Mouse (Mus musculus) midbrain, postnatal 0 days (tissue): ENCODE data around the gene Prdm16. TPM values are rescaled to one million over a fixed set of nuclear protein-coding genes. Genes with fewer than 3 reads are reported as not detected.

Experiments
- ATAC-seq: fragments of 200-750 bp; cut with Nextera tagmentation; 2 replicates; pipeline ENCODE4 v1.8.0; 2017; ENCODE audit warnings: moderate number of reproducible peaks, mild to moderate bottlenecking, moderate TSS enrichment, moderate library complexity; ENCODE audit not compliant: low FRiP score
- DNase-seq: peaks from one replicate; pipeline ENCODE4 v3.0.0-alpha.2; 2015; ENCODE audit warnings: low spot score
- H3K27ac ChIP-seq: fragments of 300-500 bp; sonication (generic); 2 replicates; pipeline ENCODE4 v1.5.1; 2014; ENCODE audit warnings: low read depth, mild to moderate bottlenecking, low read length, mixed read lengths
- H3K27me3 ChIP-seq: fragments of 300-500 bp; sonication (generic); 2 replicates; pipeline ENCODE4 v1.6.1; 2014; ENCODE audit warnings: low read length, control low read depth, mixed read lengths; ENCODE audit not compliant: insufficient read depth
- H3K36me3 ChIP-seq: fragments of 300-500 bp; sonication (generic); 2 replicates; pipeline ENCODE4 v1.6.1; 2014; ENCODE audit warnings: low read length, control low read depth, mixed read lengths; ENCODE audit not compliant: insufficient read depth
- H3K4me1 ChIP-seq: fragments of 300-500 bp; sonication (generic); 2 replicates; pipeline ENCODE4 v1.6.1; 2014; ENCODE audit warnings: mild to moderate bottlenecking, control low read depth, antibody characterized with exemption, low read length, mixed read lengths; ENCODE audit not compliant: insufficient read depth
- H3K4me2 ChIP-seq: fragments of 300-500 bp; sonication (generic); 2 replicates; pipeline ENCODE4 v1.6.1; 2014; ENCODE audit warnings: low read depth, mild to moderate bottlenecking, low read length, mixed read lengths; ENCODE audit not compliant: poor library complexity, severe bottlenecking
- H3K4me3 ChIP-seq: fragments of 300-500 bp; sonication (generic); 2 replicates; pipeline ENCODE4 v1.5.1; 2014; ENCODE audit warnings: low read depth, mild to moderate bottlenecking, low read length, moderate library complexity
- H3K9ac ChIP-seq: fragments of 300-500 bp; sonication (generic); replicated peaks from 2 replicates; pipeline ENCODE4 v1.6.1; 2014; ENCODE audit warnings: mild to moderate bottlenecking, low read length, moderate library complexity, mixed read lengths; ENCODE audit not compliant: poor library complexity, severe bottlenecking
- H3K9me3 ChIP-seq: fragments of 300-500 bp; sonication (generic); 2 replicates; pipeline ENCODE4 v1.6.1; 2016; ENCODE audit warnings: low read length, control low read depth
- CTCF ChIP-seq: IDR thresholded peaks from 2 replicates; pipeline ENCODE4 v1.5.1; 2016; ENCODE audit warnings: antibody characterized with exemption, mild to moderate bottlenecking
- WGBS: fragments of 180-500 bp; shearing (Covaris S2); extraction: QIAGEN DNeasy Blood & Tissue Kit; methylation state at CpG from one replicate; pipeline ENCODE4 v1.1.7; 2014; 5-methylcytosine and 5-hydroxymethylcytosine counted together
- polyA plus RNA-seq: library from polyadenylated mRNA; unstranded; fragments of >200 nt; fragmentation: Nextera tagmentation; extraction: Ambion mirVana; gene quantifications from 2 replicates; pipeline ENCODE4 v1.2.1, GENCODE M21; 2015
- total RNA-seq: library from RNA; depleted of rRNA; stranded (reverse); fragments of >200 nt; gene quantifications from 2 replicates; pipeline ENCODE4 v1.2.3, GENCODE M21; 2014

Gene Prdm16
- total and polyA plus RNA-seq, 2 experiments from 2014 or later = 9.3 to 10.7 TPM

DNA sequence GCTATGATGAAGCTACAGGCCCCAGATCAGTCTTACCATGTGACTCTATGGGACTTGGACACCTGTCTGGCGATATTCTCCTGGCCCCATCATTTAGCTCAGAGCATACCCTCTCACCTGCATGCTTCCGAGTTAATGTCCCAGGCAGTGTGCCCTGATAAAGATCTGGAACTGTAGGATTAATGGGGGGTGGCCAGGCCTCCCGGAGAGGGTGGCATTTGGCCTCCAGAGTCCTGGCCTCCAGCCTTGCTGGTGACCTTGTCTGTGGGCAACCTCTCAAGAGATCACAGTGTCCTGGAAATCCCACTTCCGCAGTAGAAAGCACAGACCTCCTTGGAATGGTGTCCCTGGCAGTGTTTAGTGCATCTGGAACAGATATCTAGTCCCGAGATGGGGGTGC is 131.4 kb downstream of the Prdm16 start:
- 90% methylated on average over 5 of the region's 5 CpGs for WGBS
- H3K4me3 ChIP-seq = no peak overlapping the region
- ATAC-seq (no peak), DNase-seq (no peak)
- no peak for TF ChIP-seq CTCF
- H3K27me3 ChIP-seq = peaks cover 11% of the 10 kb centered on the region; the same call in 1 of the 2 replicates
- H3K9ac ChIP-seq = no peak overlapping the region
- no peaks in the 10 kb centered on the region for H3K9me3 ChIP-seq
- H3K36me3 ChIP-seq = no peaks in the 10 kb centered on the region
- H3K4me1 ChIP-seq = peaks cover 8% of the 10 kb centered on the region; the same call in 1 of the 2 replicates
- H3K27ac ChIP-seq = no peak overlapping the region
- H3K4me2 ChIP-seq = no peak overlapping the region

GRCm38 (mm10) chr4:154503260-154503829 is 133.3 kb downstream of the Prdm16 start:
- no peaks in the 10 kb centered on the region for H3K9me3 ChIP-seq
- peaks cover 10% of the 10 kb centered on the region; the same call in 1 of the 2 replicates for H3K27me3 ChIP-seq
- TF ChIP-seq CTCF = no peak
- no peak overlapping the region for H3K9ac ChIP-seq
- peak; percentile 58 for DNase-seq
- WGBS = 34% methylated on average over 21 of the region's 21 CpGs
- H3K27ac ChIP-seq = no peak overlapping the region
- no peaks in the 10 kb centered on the region for H3K36me3 ChIP-seq
- no peak overlapping the region for H3K4me3 ChIP-seq
- no peak overlapping the region for H3K4me2 ChIP-seq
- no peak for ATAC-seq
- peaks cover 15% of the 10 kb centered on the region; the same call in 1 of the 2 replicates for H3K4me1 ChIP-seq

- no peaks in the 10 kb centered on the region for H3K9me3 ChIP-seq
- H3K4me3 ChIP-seq = no peak overlapping the region
- WGBS = 46% methylated on average over 16 of the region's 16 CpGs
- peaks cover 15% of the 10 kb centered on the region; the same call in 1 of the 2 replicates for H3K4me1 ChIP-seq
- H3K27me3 ChIP-seq = peaks cover 10% of the 10 kb centered on the region; the same call in 1 of the 2 replicates
- H3K4me2 ChIP-seq = no peak overlapping the region
- no peak for ATAC-seq
- H3K27ac ChIP-seq = no peak overlapping the region
- DNase-seq = no peak
- no peaks in the 10 kb centered on the region for H3K36me3 ChIP-seq
- no peak overlapping the region for H3K9ac ChIP-seq
- no peak for TF ChIP-seq CTCF
Observed at GRCm38 (mm10) chr4:154502403-154503000, 134.2 kb downstream of the Prdm16 start.

- H3K4me1 ChIP-seq = peaks cover 7% of the 10 kb centered on the region; the same call in 1 of the 2 replicates
- no peak overlapping the region for H3K4me2 ChIP-seq
- H3K9me3 ChIP-seq = no peaks in the 10 kb centered on the region
- H3K36me3 ChIP-seq = no peaks in the 10 kb centered on the region
- H3K27me3 ChIP-seq = peaks cover 10% of the 10 kb centered on the region; the same call in 1 of the 2 replicates
- no peak overlapping the region for H3K9ac ChIP-seq
- 44% methylated on average over 9 of the region's 9 CpGs for WGBS
- TF ChIP-seq CTCF = no peak
- no peak overlapping the region for H3K4me3 ChIP-seq
- ATAC-seq (no peak), DNase-seq (no peak)
- H3K27ac ChIP-seq = no peak overlapping the region
Observed at GRCm38 (mm10) chr4:154500695-154501094, 136.0 kb downstream of the Prdm16 start.

DNA sequence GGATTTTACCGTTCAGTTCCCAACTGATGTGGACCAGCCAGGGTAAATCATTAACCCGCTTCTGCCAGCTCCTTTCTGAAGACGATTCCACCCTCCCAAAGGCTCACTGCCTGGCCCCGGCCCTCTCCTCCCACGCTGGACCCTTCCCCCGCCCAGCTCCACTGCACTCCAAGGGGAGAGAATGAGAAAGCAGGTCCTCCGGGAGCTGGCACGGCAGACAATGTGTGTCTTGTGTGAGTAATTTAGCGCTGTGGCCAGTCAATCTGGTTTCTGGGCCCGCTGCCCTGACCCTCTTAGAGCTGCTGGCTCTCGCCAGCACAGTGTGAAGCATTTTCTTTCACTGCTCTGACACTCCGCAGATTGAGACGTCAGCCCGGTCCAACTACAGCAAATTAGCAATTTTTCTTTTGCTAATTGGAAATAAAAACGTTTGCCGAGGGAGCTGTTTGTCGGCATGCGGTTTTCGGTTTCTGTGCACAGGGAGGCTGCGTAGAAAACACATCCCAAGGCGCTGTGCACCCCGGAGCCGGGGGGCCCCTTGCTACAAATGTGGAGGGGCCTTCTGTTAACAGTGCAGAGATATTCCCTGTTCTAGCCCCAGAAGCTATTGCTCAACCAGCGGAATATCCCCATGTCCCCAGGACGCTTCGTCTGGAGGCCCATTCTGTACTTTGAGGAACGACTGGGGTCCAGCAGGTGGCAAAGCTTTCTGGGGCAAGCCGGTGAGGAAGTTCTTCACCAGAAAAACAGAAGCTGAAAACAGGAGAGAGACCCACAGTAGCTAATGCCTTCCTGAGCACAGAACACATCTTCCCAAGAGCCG is 136.8 kb downstream of the Prdm16 start:
- no peaks in the 10 kb centered on the region for H3K9me3 ChIP-seq
- WGBS = 21% methylated on average over 29 of the region's 29 CpGs
- TF ChIP-seq CTCF = peak; percentile 33
- H3K9ac ChIP-seq = no peak overlapping the region; the same call in 1 of the 2 replicates
- H3K36me3 ChIP-seq = no peaks in the 10 kb centered on the region
- no peak overlapping the region for H3K4me3 ChIP-seq
- H3K27me3 ChIP-seq = 0 out of 2 replicates have a peak, but pooled peaks cover 5% of the 10 kb centered on the region
- no peak overlapping the region for H3K27ac ChIP-seq
- peak overlapping the region; percentile 12; the same call in 1 of the 2 replicates for H3K4me2 ChIP-seq
- H3K4me1 ChIP-seq = peaks cover 7% of the 10 kb centered on the region; the same call in 1 of the 2 replicates
- DNase-seq = peak; percentile 97
- ATAC-seq = peak; percentile 89
